Mouse (Mus musculus) kidney, postnatal 10 days (tissue): ENCODE results near the gene Opa1.

Source experiments
- DNase-seq: peaks from one replicate; pipeline ENCODE4 v3.0.0; 2021; ENCODE audit warnings: mixed read lengths

Gene Opa1

DNA sequence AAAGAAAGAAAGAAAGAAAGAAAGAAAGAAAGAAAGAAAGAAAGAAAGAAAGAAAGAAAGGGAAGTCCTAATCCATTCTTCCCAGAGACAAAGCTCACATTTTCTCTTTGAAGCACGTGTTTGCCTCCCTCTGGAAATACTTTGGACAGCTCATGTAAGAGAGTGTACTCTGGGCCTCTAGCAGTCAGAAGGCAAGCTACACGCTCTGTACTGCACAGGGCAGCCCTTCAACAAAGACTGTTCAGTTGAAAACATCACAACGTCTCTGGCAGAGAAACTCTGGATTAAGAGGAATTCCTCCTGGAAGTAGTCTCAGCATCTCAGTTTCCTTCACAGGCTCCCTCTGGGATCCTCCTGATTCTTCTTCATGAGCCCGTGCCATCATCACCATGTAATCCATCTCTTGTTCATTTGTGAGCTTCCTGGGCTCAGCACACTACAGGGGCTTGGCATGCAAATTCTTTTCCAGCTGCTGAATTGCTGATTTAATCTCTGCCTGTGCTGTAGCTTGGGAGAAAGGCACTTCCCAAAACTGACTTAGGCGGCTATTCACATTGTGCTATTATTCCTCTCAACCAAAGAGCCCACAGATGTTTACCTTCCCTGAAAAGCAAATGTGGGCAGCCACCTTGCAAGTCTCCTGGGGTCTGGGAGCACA is 114.0 kb downstream of the Opa1 start:
- DNase-seq = no peak

DNA sequence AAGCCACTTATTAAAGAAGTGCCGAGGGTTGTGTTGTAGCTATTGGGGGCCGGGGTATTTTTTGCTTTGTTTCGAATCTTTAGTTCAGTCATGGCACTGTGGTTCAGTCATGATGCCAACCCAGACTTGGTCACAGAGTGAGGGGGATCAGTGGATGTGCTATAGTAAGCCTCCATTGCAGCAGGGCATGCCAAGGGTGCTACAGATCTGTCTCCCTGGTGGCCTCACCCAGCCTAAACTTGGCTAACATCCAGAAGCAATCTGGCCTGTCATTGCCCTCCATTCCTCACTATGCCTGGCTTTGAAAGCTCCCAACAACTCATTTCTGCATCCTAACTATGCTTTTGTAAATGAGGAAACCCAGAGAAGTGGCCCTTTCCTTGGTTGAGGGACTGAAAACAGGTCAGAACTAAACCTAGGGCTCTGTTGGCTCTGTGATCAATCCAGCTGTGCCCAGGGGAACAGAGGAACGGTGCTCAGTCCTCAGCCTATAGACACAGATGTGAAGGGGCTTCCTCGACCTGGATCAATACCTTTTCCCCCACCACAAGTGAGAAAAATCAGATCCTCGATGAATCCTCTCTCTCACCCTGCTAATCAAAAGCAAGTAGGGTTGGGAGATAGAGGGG is 114.8 kb downstream of the Opa1 start:
- no peak for DNase-seq

DNA sequence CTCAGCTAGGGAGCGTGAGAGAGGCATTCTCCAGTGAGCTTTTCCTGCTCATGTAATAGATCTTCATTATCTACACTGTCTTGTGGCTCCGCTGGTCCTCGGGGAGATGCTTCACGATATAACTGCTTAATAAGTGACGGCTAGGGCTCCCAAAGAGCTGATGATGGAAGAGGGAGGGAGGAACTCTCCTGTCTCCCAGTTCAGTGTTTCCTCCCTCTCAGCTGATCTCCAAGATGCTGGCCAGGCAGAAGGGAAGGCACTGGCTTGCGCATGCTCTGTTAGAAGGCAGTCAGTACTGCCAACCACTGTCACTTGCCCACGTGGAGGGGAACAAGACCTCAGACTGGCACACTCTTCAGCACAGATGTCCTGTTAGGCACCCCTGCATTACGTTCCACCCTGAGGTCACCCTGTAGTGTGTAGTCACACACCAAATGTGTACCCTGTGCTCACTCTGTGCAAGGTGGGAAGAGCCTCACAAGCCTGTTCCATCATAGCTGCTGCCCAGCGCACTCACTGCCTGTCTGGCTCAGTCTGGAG is 115.4 kb downstream of the Opa1 start:
- no peak for DNase-seq
